Mouse (Mus musculus) forebrain, embryonic 10.5 days (tissue): ENCODE data around the gene Capn6. TPM values are rescaled to one million over a fixed set of nuclear protein-coding genes. Genes with fewer than 3 reads are reported as not detected.

Experiments
- DNase-seq: peaks from one replicate; pipeline ENCODE4 v3.0.0-alpha.2; 2017; ENCODE audit warnings: low spot score; ENCODE audit errors: extremely low spot score
- H3K27ac ChIP-seq: fragments of 300-500 bp; sonication (generic); 2 replicates; pipeline ENCODE4 v1.5.1; 2016; ENCODE audit warnings: mild to moderate bottlenecking
- H3K27me3 ChIP-seq: fragments of 300-500 bp; sonication (generic); 2 replicates; pipeline ENCODE4 v1.6.1; 2016; ENCODE audit warnings: mild to moderate bottlenecking; ENCODE audit not compliant: poor library complexity, severe bottlenecking
- H3K36me3 ChIP-seq: fragments of 300-500 bp; sonication (generic); replicated peaks from 2 replicates; pipeline ENCODE4 v1.6.1; 2016; ENCODE audit warnings: mild to moderate bottlenecking, moderate library complexity
- H3K4me1 ChIP-seq: fragments of 300-500 bp; sonication (generic); 2 replicates; pipeline ENCODE4 v1.6.1; 2016
- H3K4me3 ChIP-seq: fragments of 300-500 bp; sonication (generic); 2 replicates; pipeline ENCODE4 v1.5.1; 2016; ENCODE audit warnings: mild to moderate bottlenecking, moderate library complexity
- H3K9me3 ChIP-seq: fragments of 300-500 bp; sonication (generic); 2 replicates; pipeline ENCODE4 v1.6.1; 2016; ENCODE audit warnings: mild to moderate bottlenecking, moderate library complexity
- WGBS: fragments of 180-500 bp; shearing (Covaris S2); methylation state at CpG from one replicate; pipeline ENCODE4 v1.1.7; 2016; 5-methylcytosine and 5-hydroxymethylcytosine counted together
- microRNA-seq: library from miRNA; unstranded; fragments of <30 nt; microRNA quantifications from one replicate; pipeline ENCODE4, GENCODE M21; 2017
- polyA plus RNA-seq: library from polyadenylated mRNA; unstranded; fragments of >200 nt; fragmentation: Nextera tagmentation; extraction: Ambion mirVana; gene quantifications from 2 replicates; pipeline ENCODE4 v1.2.1, GENCODE M21; 2016

Gene Capn6
- 19.3 and 19.9 TPM in 2 replicates for polyA plus RNA-seq

GRCm38 (mm10) chrX:143827212-143827611 lies at the start of gene Capn6:
Capn6 (minus strand) TSS chrX:143827414.
- Histone ChIP-seq H3K4me3 (peak within 1 kb of the TSS; percentile 25), H3K9me3 (no peaks in the 10 kb centered on the region), H3K27ac (peak within 1 kb of the TSS; percentile 48; the same call in 1 of the 2 replicates), H3K4me1 (peaks cover 4% of the 10 kb centered on the region; the same call in 1 of the 2 replicates), H3K36me3 (no peaks in the 10 kb centered on the region), H3K27me3 (peaks cover 74% of the 10 kb centered on the region)
- 36% methylated on average over 4 of the region's 4 CpGs for WGBS
- peak; percentile 19 for DNase-seq

GRCm38 (mm10) chrX:143867129-143867664 lies 40.0 kb upstream of the Capn6 start:
- peaks cover 84% of the 10 kb centered on the region for H3K27me3 ChIP-seq
- no peaks in the 10 kb centered on the region for H3K4me1 ChIP-seq
- H3K36me3 ChIP-seq: no peaks in the 10 kb centered on the region
- H3K4me3 ChIP-seq: no peak overlapping the region
- no peaks in the 10 kb centered on the region for H3K9me3 ChIP-seq
- 86% methylated on average over 5 of the region's 5 CpGs for WGBS
- no peak for DNase-seq
- H3K27ac ChIP-seq: no peak overlapping the region

GRCm38 (mm10) chrX:143851351-143851750 lies 24.1 kb upstream of the Capn6 start:
- WGBS: 83% methylated on average over 3 of the region's 3 CpGs
- no peaks in the 10 kb centered on the region for H3K9me3 ChIP-seq
- H3K4me1 ChIP-seq: no peaks in the 10 kb centered on the region
- DNase-seq: no peak
- H3K27me3 ChIP-seq: peaks cover 82% of the 10 kb centered on the region
- H3K4me3 ChIP-seq: no peak overlapping the region
- H3K36me3 ChIP-seq: no peaks in the 10 kb centered on the region
- H3K27ac ChIP-seq: no peak overlapping the region

- Histone ChIP-seq H3K27me3 (peaks cover 82% of the 10 kb centered on the region), H3K4me3 (no peak overlapping the region), H3K4me1 (no peaks in the 10 kb centered on the region), H3K27ac (no peak overlapping the region), H3K9me3 (no peaks in the 10 kb centered on the region), H3K36me3 (no peaks in the 10 kb centered on the region)
- 84% methylated on average over 3 of the region's 3 CpGs for WGBS
- no peak for DNase-seq
Measured at GRCm38 (mm10) chrX:143849969-143850368, 22.8 kb upstream of the Capn6 start.

- H3K27ac ChIP-seq: no peak overlapping the region
- no peaks in the 10 kb centered on the region for H3K9me3 ChIP-seq
- peaks cover 74% of the 10 kb centered on the region for H3K27me3 ChIP-seq
- no peaks in the 10 kb centered on the region for H3K36me3 ChIP-seq
- no peaks in the 10 kb centered on the region for H3K4me1 ChIP-seq
- no peak for DNase-seq
- no peak overlapping the region for H3K4me3 ChIP-seq
- 80% methylated on average over 3 of the region's 3 CpGs for WGBS
Measured at GRCm38 (mm10) chrX:143846637-143847036, 19.4 kb upstream of the Capn6 start.

- no peak for DNase-seq
- Histone ChIP-seq H3K27ac (peak overlapping the region; percentile 48; the same call in 1 of the 2 replicates), H3K27me3 (peaks cover 78% of the 10 kb centered on the region), H3K4me1 (peaks cover 4% of the 10 kb centered on the region; the same call in 1 of the 2 replicates), H3K9me3 (no peaks in the 10 kb centered on the region), H3K36me3 (no peaks in the 10 kb centered on the region), H3K4me3 (peak overlapping the region; percentile 25)
- WGBS: 64% methylated on average over 4 of the region's 4 CpGs
Measured at GRCm38 (mm10) chrX:143826521-143826920, 693 bp downstream of the Capn6 start.

GRCm38 (mm10) chrX:143818961-143819360 lies 8.3 kb downstream of the Capn6 start:
- no peaks in the 10 kb centered on the region for H3K9me3 ChIP-seq
- 95% methylated on average over 2 of the region's 2 CpGs for WGBS
- no peak overlapping the region for H3K4me3 ChIP-seq
- no peaks in the 10 kb centered on the region for H3K4me1 ChIP-seq
- H3K27me3 ChIP-seq: peaks cover 31% of the 10 kb centered on the region
- H3K36me3 ChIP-seq: no peaks in the 10 kb centered on the region
- no peak overlapping the region for H3K27ac ChIP-seq
- DNase-seq: no peak

- no peak for DNase-seq
- no peaks in the 10 kb centered on the region for H3K36me3 ChIP-seq
- 88% methylated on average over 1 of the region's 1 CpGs for whole genome bisulfite sequencing
- H3K27me3 ChIP-seq: peaks cover 10% of the 10 kb centered on the region
- H3K4me1 ChIP-seq: no peaks in the 10 kb centered on the region
- peaks cover 3% of the 10 kb centered on the region; the same call in 1 of the 2 replicates for H3K9me3 ChIP-seq
- no peak overlapping the region for H3K4me3 ChIP-seq
- H3K27ac ChIP-seq: no peak overlapping the region
Measured at GRCm38 (mm10) chrX:143815948-143816347, 11.3 kb downstream of the Capn6 start.

- Histone ChIP-seq H3K4me3 (no peak overlapping the region), H3K27ac (no peak overlapping the region), H3K27me3 (peaks cover 42% of the 10 kb centered on the region), H3K4me1 (no peaks in the 10 kb centered on the region), H3K9me3 (no peaks in the 10 kb centered on the region), H3K36me3 (no peaks in the 10 kb centered on the region)
- no peak for DNase-seq
- WGBS: 97% methylated on average over 3 of the region's 3 CpGs
Measured at GRCm38 (mm10) chrX:143762556-143762955, 64.7 kb downstream of the Capn6 start.

Small RNA genes lying within 50 kb of the gene (microRNA-seq; reads per million reads assigned to microRNA genes)
- not detected for gene Gm47298

Other genes starting within 250 kb of the Capn6 start
- gene Dcx, start 105.9 kb upstream of the Capn6 start, polyA plus RNA-seq: 9.8 and 17.4 TPM in 2 replicates